Mouse (Mus musculus): ENCODE data around the gene Odf3. TPM values are rescaled to one million over a fixed set of nuclear protein-coding genes. Genes with fewer than 3 reads are reported as not detected.

The Odf3 gene
- polyA plus RNA-seq, 1 experiment from 2014 or later = 0.13 TPM

GRCm38 (mm10) chr7:140900220-140900619 lies 52.6 kb downstream of the Odf3 start, which contains the start of gene Cox8b:
TSS of gene Cox8b (minus strand) at chr7:140900446.
- H3K4me2 ChIP-seq = no peak within 1 kb of the TSS
- H3K9me3 ChIP-seq = no peaks in the 10 kb centered on the region
- H3K4me3 ChIP-seq (replicated peaks) = no peak within 1 kb of the TSS
- H3K27me3 ChIP-seq = no peaks in the 10 kb centered on the region
- H3K9ac ChIP-seq = no peak within 1 kb of the TSS
- ATAC-seq (ENCODE audit: low FRiP score) = no peak
- H3K36me3 ChIP-seq (replicated peaks) = peaks cover 39% of the 10 kb centered on the region
- H3K4me1 ChIP-seq = no peaks in the 10 kb centered on the region
- H3K27ac ChIP-seq = no peak within 1 kb of the TSS
- WGBS = 87% methylated on average over 10 of the region's 10 CpGs

Other genes starting within 250 kb of the Odf3 start
- not detected in 2 replicates for gene Olfr46, start 246.5 kb upstream of the Odf3 start, polyA plus RNA-seq (2016; fragmentation: Nextera tagmentation; extraction: Ambion mirVana)
- not detected in 2 replicates for gene Olfr61, start 218.8 kb upstream of the Odf3 start, polyA plus RNA-seq (2016; fragmentation: Nextera tagmentation; extraction: Ambion mirVana)
- gene Olfr53, start 201.4 kb upstream of the Odf3 start, polyA plus RNA-seq (2016; fragmentation: Nextera tagmentation; extraction: Ambion mirVana) = not detected in 2 replicates
- not detected in 2 replicates for gene Olfr539, start 187.9 kb upstream of the Odf3 start, polyA plus RNA-seq (2016; fragmentation: Nextera tagmentation; extraction: Ambion mirVana)
- not detected in 2 replicates for gene Olfr45, start 165.9 kb upstream of the Odf3 start, polyA plus RNA-seq (2016; fragmentation: Nextera tagmentation; extraction: Ambion mirVana)
- not detected in 2 replicates for gene Olfr541, start 150.5 kb upstream of the Odf3 start, polyA plus RNA-seq (2016; fragmentation: Nextera tagmentation; extraction: Ambion mirVana)
- gene Cyp2e1, start 84.1 kb upstream of the Odf3 start, polyA plus RNA-seq (2016; fragmentation: Nextera tagmentation; extraction: Ambion mirVana) = not detected in 2 replicates
- gene Syce1, start 60.0 kb upstream of the Odf3 start, polyA plus RNA-seq (2016; fragmentation: Nextera tagmentation; extraction: Ambion mirVana) = 0.13 and 0.31 TPM in 2 replicates
- 7.0 and 7.4 TPM in 2 replicates for gene Zfp941, start 25.6 kb upstream of the Odf3 start, polyA plus RNA-seq (2016; fragmentation: Nextera tagmentation; extraction: Ambion mirVana)
- not detected in 2 replicates for gene Urah, start 12.8 kb upstream of the Odf3 start, polyA plus RNA-seq (2016; fragmentation: Nextera tagmentation; extraction: Ambion mirVana)
- not detected in 2 replicates for gene Scgb1c1, start 2.3 kb upstream of the Odf3 start, polyA plus RNA-seq (2016; fragmentation: Nextera tagmentation; extraction: Ambion mirVana)
- not detected in 2 replicates for gene Gm45785, start 8.5 kb downstream of the Odf3 start, polyA plus RNA-seq (2016; fragmentation: Nextera tagmentation; extraction: Ambion mirVana)
- 60.3 and 65.6 TPM in 2 replicates for gene Ric8a, start 9.2 kb downstream of the Odf3 start, polyA plus RNA-seq (2016; fragmentation: Nextera tagmentation; extraction: Ambion mirVana)
- 27.6 and 27.8 TPM in 2 replicates for gene Bet1l, start 9.8 kb downstream of the Odf3 start, polyA plus RNA-seq (2016; fragmentation: Nextera tagmentation; extraction: Ambion mirVana)
- gene Psmd13, start 34.2 kb downstream of the Odf3 start, polyA plus RNA-seq (2016; fragmentation: Nextera tagmentation; extraction: Ambion mirVana) = 307 and 318 TPM in 2 replicates
- gene Sirt3, start 34.5 kb downstream of the Odf3 start, polyA plus RNA-seq (2016; fragmentation: Nextera tagmentation; extraction: Ambion mirVana) = 24.7 and 26.1 TPM in 2 replicates
- gene Cox8b, start 52.6 kb downstream of the Odf3 start, polyA plus RNA-seq (2016; fragmentation: Nextera tagmentation; extraction: Ambion mirVana) = not detected in 2 replicates
- gene Nlrp6, start 73.1 kb downstream of the Odf3 start, polyA plus RNA-seq (2016; fragmentation: Nextera tagmentation; extraction: Ambion mirVana) = 0.13 and 0.17 TPM in 2 replicates
- gene Pgghg, start 93.6 kb downstream of the Odf3 start, polyA plus RNA-seq (2016; fragmentation: Nextera tagmentation; extraction: Ambion mirVana) = 12.7 and 12.9 TPM in 2 replicates
- 0.78 and 1.4 TPM in 2 replicates for gene Ifitm5, start 102.5 kb downstream of the Odf3 start, polyA plus RNA-seq (2016; fragmentation: Nextera tagmentation; extraction: Ambion mirVana)
- not detected in 2 replicates for gene Gm45717, start 108.1 kb downstream of the Odf3 start, polyA plus RNA-seq (2016; fragmentation: Nextera tagmentation; extraction: Ambion mirVana)
- gene Ifitm2, start 108.2 kb downstream of the Odf3 start, polyA plus RNA-seq (2016; fragmentation: Nextera tagmentation; extraction: Ambion mirVana) = 178 and 217 TPM in 2 replicates
- 5.8 and 6.2 TPM in 2 replicates for gene Ifitm1, start 119.4 kb downstream of the Odf3 start, polyA plus RNA-seq (2016; fragmentation: Nextera tagmentation; extraction: Ambion mirVana)
- gene Ifitm3, start 163.0 kb downstream of the Odf3 start, polyA plus RNA-seq (2016; fragmentation: Nextera tagmentation; extraction: Ambion mirVana) = 11.6 and 13.0 TPM in 2 replicates
- not detected in 2 replicates for gene Ifitm6, start 170.1 kb downstream of the Odf3 start, polyA plus RNA-seq (2016; fragmentation: Nextera tagmentation; extraction: Ambion mirVana)
- gene Gm17387, start 181.3 kb downstream of the Odf3 start, polyA plus RNA-seq (2016; fragmentation: Nextera tagmentation; extraction: Ambion mirVana) = not detected in 2 replicates
- gene B4galnt4, start 213.3 kb downstream of the Odf3 start, polyA plus RNA-seq (2016; fragmentation: Nextera tagmentation; extraction: Ambion mirVana) = 40.7 and 43.6 TPM in 2 replicates
- 1.3 and 1.5 TPM in 2 replicates for gene Pkp3, start 230.4 kb downstream of the Odf3 start, polyA plus RNA-seq (2016; fragmentation: Nextera tagmentation; extraction: Ambion mirVana)